Mouse (Mus musculus) ES-E14 (cell line): ENCODE data around the gene Aagab. TPM values are rescaled to one million over a fixed set of nuclear protein-coding genes. Genes with fewer than 3 reads are reported as not detected.

ENCODE experiments used
- DNase-seq: peaks from one replicate; pipeline ENCODE4 v3.0.0-alpha.2; 2013; ENCODE audit warnings: low read depth, low spot score
- H3K27ac ChIP-seq: 2 replicates; pipeline ENCODE4 v1.5.1; 2012; ENCODE audit warnings: low read depth, mild to moderate bottlenecking, low read length, moderate library complexity, mixed read lengths; ENCODE audit not compliant: poor library complexity, insufficient read depth, severe bottlenecking
- H3K36me3 ChIP-seq: 2 replicates; pipeline ENCODE4 v1.6.1; 2012; ENCODE audit warnings: mild to moderate bottlenecking, low read length, moderate library complexity, mixed read lengths; ENCODE audit not compliant: control insufficient read depth, poor library complexity, insufficient read depth, severe bottlenecking
- H3K4me1 ChIP-seq, 2 experiments: fragments of 150-350 bp in 1 of 2; sonication (generic) in 1 of 2; 2 replicates each; pipeline ENCODE4 v1.6.1; 2012; ENCODE audit warnings: low read length in 2 of 2, mild to moderate bottlenecking in 1 of 2, mixed read lengths in 1 of 2; ENCODE audit not compliant: control insufficient read depth in 2 of 2, insufficient read depth in 2 of 2, poor library complexity in 1 of 2
- H3K4me3 ChIP-seq, 2 experiments: fragments of 150-350 bp in 1 of 2; sonication (generic) in 1 of 2; 2 replicates each; pipeline ENCODE4 v1.5.1; 2012; ENCODE audit warnings: low read length in 2 of 2, low read depth in 1 of 2, mild to moderate bottlenecking in 1 of 2, mixed read lengths in 1 of 2; ENCODE audit not compliant: insufficient read depth in 1 of 2, poor library complexity in 1 of 2, severe bottlenecking in 1 of 2
- H3K9ac ChIP-seq: 2 replicates; pipeline ENCODE4 v1.6.1; 2012; ENCODE audit warnings: low read depth, mild to moderate bottlenecking, low read length, mixed read lengths; ENCODE audit not compliant: poor library complexity, insufficient read depth, severe bottlenecking
- H3K9me3 ChIP-seq: fragments of 150-350 bp; sonication (generic); 2 replicates; pipeline ENCODE4 v1.6.1; 2012; ENCODE audit warnings: low read depth, mild to moderate bottlenecking, low read length; ENCODE audit not compliant: control insufficient read depth, insufficient read depth
- CHD2 ChIP-seq: IDR thresholded peaks from 2 replicates; pipeline ENCODE4 v1.6.1; 2014; ENCODE audit warnings: mild to moderate bottlenecking, low read depth, low read length, inconsistent platforms
- HCFC1 ChIP-seq: IDR thresholded peaks from 2 replicates; pipeline ENCODE4 v1.6.1; 2012; ENCODE audit warnings: low read length, inconsistent platforms, borderline replicate concordance; ENCODE audit not compliant: insufficient read depth
- MAFK ChIP-seq: IDR thresholded peaks from 2 replicates; pipeline ENCODE4 v1.6.1; 2014; ENCODE audit warnings: mild to moderate bottlenecking, low read depth, low read length, inconsistent platforms; ENCODE audit not compliant: insufficient read depth
- ZC3H11A ChIP-seq: IDR thresholded peaks from 2 replicates; pipeline ENCODE4 v1.6.1; 2012; ENCODE audit warnings: low read depth, mild to moderate bottlenecking, inconsistent platforms, low read length, borderline replicate concordance
- ZNF384 ChIP-seq: IDR thresholded peaks from 2 replicates; pipeline ENCODE4 v1.6.1; 2012; ENCODE audit warnings: low read depth, low read length, inconsistent platforms
- in situ Hi-C, 2 experiments: fragments of 600-800 bp; cut with MboI; formaldehyde crosslinking; loops; one replicate each; pipeline ENCODE4 v1.15.1; 2025; ENCODE audit warnings: low sequenced_read_pairs in 2 of 2, inconsistent platforms in 1 of 2; ENCODE audit not compliant: unreplicated experiment in 2 of 2
- total RNA-seq: library from RNA; depleted of rRNA; stranded (reverse); fragments of 300-350 nt; gene quantifications from 2 replicates; pipeline ENCODE4 v1.2.3, GENCODE M21; 2012

Gene Aagab
- total RNA-seq, 1 experiment = 16.3 TPM

DNA sequence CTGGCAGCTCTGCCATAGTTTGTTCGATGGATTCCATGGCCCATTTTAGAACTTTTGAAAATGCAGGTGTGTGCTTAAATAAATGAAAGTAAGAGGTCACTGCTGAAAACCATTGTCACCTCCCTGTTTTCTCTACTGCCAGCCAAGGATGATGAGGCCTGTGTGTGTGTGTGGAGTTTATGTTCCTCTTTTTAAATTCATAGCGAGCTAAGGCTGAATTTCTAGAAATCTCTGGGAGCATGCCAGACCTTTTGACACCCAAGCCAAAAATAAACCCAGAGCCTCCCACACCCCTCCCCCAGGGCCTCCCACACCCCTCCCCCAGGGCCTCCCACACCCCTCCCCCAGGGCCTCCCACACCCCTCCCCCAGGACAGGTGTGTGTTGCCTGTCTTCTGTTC, 15.5 kb downstream of the Aagab start:
- TF ChIP-seq ZC3H11A = no peak
- no peak for TF ChIP-seq ZNF384
- DNase-seq = no peak
- Histone ChIP-seq H3K4me1 (peaks cover 0 to 4% of the 10 kb centered on the region in 2 experiments; a peak in 1 of 4 replicates), H3K4me3 (no peak overlapping the region), H3K9me3 (no peaks in the 10 kb centered on the region), H3K9ac (no peak overlapping the region), H3K27ac (no peak overlapping the region), H3K36me3 (peaks cover 20% of the 10 kb centered on the region)
- in situ Hi-C loops = no loop called here

DNA sequence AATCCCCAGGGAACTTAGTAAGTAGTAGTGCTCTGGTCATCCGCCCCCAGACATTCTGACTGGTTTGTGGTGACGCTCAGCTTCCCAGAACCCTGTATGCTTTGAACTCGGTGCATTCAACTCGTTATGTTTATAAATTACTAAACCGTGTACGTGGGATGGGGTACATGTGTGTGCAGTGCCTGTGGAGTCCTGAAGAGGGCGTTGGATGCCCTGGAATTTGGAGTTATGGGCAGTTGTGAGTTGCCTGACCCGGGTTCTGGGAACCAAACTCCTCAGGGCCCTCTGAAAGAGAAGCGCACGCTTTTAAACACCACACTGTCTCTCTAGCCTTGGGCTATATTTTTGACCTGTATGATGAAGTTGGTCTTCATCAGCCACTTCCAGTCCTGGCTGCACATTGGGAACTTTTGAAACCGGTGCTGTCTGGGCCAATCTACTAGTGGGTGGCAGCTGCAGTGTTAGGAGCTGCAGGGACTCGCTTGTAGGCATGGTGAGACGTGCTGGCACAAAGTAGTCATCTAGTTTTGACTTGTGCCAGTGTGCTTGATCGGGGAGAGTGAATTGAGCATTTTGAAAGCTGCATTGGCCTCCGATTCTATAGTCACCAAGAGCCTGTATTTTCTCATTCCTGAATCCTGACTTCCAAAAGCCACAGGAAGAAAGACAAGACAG, 21.6 kb downstream of the Aagab start:
- Histone ChIP-seq H3K27ac (no peak overlapping the region), H3K36me3 (peaks cover 16% of the 10 kb centered on the region; the same call in 1 of the 2 replicates), H3K9me3 (no peaks in the 10 kb centered on the region), H3K4me1 (no peaks in the 10 kb centered on the region), H3K4me3 (no peak overlapping the region), H3K9ac (no peak overlapping the region)
- in situ Hi-C loops = no loop called here
- DNase-seq = no peak
- TF ChIP-seq CHD2 = no peak
- TF ChIP-seq ZNF384 = no peak
- no peak for TF ChIP-seq MAFK
- no peak for TF ChIP-seq HCFC1
- TF ChIP-seq ZC3H11A = no peak

- Histone ChIP-seq H3K27ac (no peak overlapping the region), H3K9me3 (no peaks in the 10 kb centered on the region), H3K4me1 (no peaks in the 10 kb centered on the region), H3K9ac (no peak overlapping the region), H3K4me3 (no peak overlapping the region), H3K36me3 (peaks cover 19% of the 10 kb centered on the region; the same call in 1 of the 2 replicates)
- in situ Hi-C loops = loop anchor here in 1 of 2 experiments (25.0 kb wide), 1 partner anchor 212 kb away; no protein-coding TSS in a partner anchor
- TF ChIP-seq ZNF384 (no peak), MAFK (no peak), CHD2 (no peak), HCFC1 (no peak), ZC3H11A (no peak)
- DNase-seq = no peak
Observed at GRCm38 (mm10) chr9:63625090-63625756, 22.8 kb downstream of the Aagab start.

- Histone ChIP-seq H3K4me1 (peaks cover 0 to 6% of the 10 kb centered on the region in 2 experiments; a peak in 1 of 4 replicates), H3K4me3 (no peak overlapping the region), H3K9me3 (no peaks in the 10 kb centered on the region), H3K9ac (no peak overlapping the region), H3K27ac (no peak overlapping the region), H3K36me3 (peaks cover 14% of the 10 kb centered on the region)
- no peak for TF ChIP-seq CHD2
- TF ChIP-seq ZC3H11A = no peak
- no peak for TF ChIP-seq HCFC1
- TF ChIP-seq ZNF384 = no peak
- TF ChIP-seq MAFK = no peak
- DNase-seq = no peak
- in situ Hi-C loops = loop anchor here in 1 of 2 experiments (25.0 kb wide), 1 partner anchor 205 kb away; no protein-coding TSS in a partner anchor
Observed at GRCm38 (mm10) chr9:63632045-63632444, 29.6 kb downstream of the Aagab start.
